Mouse (Mus musculus): Measurements from ENCODE around the gene Tk1. TPM values are rescaled to one million over a fixed set of nuclear protein-coding genes. Genes with fewer than 3 reads are reported as not detected.
A peak's percentile ranks its signal among the peaks of the same experiment; 100 is the strongest.

Gene Tk1
- 462 and 532 TPM in 2 replicates for total RNA-seq (2015; ENCODE audit: low replicate concordance)
- 549 and 716 TPM in 2 replicates for total RNA-seq (2017; ENCODE audit: low replicate concordance)

DNA sequence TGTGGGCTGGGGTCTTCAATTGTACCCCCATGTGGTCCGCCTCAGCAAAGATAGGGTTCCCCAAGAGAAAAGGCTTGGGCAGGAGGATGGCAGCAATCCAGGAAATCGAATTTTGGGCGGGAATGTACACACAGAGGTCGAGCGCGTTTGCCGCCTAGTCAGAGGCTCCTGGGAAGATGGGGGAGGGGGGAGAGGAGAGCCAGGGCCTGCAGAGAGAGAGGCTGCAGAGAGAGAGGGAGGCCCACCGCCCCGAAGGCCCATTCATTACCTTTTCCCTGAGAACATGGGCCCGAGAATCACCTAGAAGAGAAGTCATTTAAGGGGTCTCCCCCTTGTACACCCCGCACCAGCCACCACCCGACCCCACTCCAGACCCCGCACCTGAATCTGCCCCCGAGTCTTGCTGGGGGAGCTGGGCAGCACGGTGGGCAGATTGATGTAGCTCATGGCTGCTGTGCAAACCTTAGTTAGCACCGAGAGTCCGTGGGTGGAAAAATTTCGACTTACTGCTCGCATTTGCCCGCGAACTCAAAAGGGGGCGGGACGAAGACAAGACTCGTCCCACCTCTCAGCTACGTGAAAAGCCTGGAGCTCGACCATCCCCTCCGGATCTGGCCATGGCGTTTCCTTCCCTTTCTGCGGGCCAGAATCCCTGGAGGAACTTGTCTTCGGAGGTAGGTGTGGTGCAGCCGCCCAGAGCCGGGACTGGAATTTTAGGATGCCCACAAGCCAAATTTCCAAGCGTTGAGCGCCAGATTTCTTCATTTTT, at the start of gene Tk1, which contains the start of gene Afmid:
Gene Tk1, minus strand, starts transcription at position 760 of the 769 bp plus-strand sequence.
Gene Afmid, plus strand, starts transcription at position 592 of the 769 bp plus-strand sequence.
- ATAC-seq (replicated peaks; ENCODE audit: low FRiP score, poor library complexity, severe bottlenecking), result peak; percentile 54

DNA sequence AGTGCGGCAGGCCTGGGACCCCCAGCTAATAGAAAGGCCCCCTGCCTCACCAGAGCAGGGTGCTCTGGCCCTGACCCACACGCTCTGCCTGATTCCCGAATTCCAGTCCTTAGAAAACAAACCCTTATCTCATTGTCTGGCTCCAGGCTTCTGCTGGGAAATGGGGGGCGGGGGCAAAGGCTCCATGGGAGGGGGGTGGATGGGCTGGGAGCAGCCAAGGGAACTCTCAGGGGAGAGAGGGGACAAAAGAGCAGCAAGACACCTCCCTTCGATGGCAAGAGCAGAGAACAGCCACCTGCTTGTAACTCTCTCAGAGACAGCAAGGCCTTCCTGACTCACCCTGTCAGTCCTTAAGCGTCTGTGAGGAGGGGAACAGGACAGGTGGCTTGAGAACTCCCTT, 49.8 kb upstream of the Tk1 start:
- no peak for ATAC-seq (replicated peaks; ENCODE audit: low FRiP score, poor library complexity, severe bottlenecking)

DNA sequence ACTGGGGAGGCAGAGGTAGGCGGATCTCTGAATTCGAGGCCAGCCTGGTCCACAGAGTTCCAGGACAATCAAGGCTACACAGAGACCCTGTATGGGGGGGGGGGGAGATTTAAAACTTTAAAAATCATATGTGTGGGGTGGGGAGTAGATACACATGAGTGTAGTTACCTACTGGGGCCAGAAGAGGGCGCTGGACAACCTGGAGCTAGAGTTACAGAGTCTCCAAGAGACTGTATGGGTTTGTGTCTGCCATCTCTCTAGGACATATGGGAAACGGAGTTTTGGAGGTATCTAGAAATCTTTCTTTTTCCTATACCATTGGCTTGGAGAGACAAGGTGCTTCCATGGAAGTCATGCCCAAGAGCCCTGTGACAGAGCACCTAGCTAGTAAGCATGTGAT, 48.5 kb upstream of the Tk1 start:
- no peak for ATAC-seq (replicated peaks; ENCODE audit: low FRiP score, poor library complexity, severe bottlenecking)

DNA sequence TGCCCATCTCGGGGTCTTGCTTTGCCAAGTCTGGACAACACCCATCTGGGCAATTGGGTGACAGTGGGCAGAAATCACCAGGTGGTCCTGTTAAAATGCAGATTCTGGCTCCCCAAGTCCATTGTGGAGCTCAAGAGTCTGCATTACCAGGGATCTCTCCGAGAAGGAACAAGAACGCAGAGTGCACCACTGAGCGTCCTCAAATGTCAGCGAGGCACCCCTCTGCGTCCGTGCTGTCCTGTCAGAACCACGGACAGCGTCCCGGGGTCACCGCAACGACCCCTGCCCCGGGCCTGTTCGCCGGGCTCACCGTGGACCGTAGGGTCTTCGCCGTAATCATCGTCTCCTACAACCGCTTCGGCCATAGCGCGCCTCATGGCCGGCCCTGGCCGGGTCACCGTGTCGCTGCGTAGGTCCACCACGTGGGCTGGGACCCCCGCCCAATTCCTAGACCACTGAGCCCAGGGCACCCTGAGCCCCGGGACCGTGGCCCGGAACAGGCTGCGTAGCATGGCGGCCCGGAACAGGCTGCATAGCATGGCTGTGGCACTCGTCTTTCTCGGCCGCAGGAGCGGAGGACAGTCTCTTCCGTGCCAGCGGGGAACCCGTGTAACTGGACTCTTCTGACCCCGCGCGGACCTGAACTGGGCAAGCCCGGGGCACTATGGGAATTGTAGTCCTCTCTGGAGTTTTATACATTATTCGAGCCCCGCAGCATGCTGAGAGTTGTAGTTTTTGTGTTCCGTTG, 47.1 kb upstream of the Tk1 start, which contains the start of gene Tha1:
Gene Tha1, minus strand, starts transcription at position 621 of the 748 bp plus-strand sequence.
- no peak for ATAC-seq (replicated peaks; ENCODE audit: low FRiP score, poor library complexity, severe bottlenecking)

DNA sequence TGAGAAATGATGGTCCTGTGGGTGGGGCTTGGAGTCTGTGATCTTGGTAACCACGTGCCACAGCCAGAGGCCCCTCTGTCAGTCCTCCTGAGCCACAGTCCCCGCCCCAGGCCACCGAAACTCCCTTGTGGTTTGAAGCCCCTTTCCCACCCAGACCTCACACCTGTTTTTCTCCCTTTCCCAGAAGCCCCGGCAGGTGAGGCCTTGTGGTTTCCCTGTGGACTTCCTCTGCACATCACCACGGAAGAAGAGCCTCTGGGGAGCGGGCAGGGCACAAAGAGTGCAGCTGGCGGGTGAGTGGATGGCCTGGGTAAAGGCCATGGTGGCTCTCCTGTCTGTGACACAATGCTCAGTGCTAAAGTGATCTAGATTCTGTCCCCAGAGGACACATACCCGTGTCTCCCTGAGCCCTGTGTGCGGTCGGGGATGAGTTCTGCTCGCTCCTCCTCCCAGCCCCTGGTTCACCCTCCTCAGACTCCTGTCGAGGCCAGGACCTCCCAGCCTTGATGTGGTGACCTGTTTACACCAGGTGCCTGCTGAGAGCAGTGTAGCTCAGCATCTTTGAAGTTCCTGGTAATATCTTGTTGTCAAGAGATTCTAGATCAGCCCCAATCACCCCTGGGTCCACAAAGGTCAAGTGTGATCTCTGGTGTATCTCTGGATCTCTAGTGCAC, 46.2 kb upstream of the Tk1 start:
- ATAC-seq (replicated peaks; ENCODE audit: low FRiP score, poor library complexity, severe bottlenecking), result no peak

DNA sequence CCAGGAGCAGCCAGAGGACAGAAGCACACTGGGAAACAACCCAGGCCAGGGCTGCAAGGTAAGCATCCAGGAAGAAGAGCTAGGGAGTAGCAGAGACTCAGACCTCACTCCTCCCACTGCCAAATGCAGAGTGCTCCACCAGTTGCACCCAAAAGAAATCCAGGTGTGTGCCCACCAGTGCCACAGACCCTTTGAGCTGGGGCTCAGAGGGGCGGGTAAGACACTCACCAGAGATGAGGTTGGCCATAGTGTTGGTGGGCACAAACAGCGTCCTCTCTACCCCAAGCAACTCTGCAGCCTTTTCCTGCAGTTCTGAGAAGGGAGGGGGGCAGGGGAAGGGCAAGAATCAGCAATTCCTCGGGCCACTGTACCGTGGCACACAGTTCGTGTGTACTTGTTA, 45.5 kb upstream of the Tk1 start:
- ATAC-seq (replicated peaks; ENCODE audit: low FRiP score, poor library complexity, severe bottlenecking), result no peak

DNA sequence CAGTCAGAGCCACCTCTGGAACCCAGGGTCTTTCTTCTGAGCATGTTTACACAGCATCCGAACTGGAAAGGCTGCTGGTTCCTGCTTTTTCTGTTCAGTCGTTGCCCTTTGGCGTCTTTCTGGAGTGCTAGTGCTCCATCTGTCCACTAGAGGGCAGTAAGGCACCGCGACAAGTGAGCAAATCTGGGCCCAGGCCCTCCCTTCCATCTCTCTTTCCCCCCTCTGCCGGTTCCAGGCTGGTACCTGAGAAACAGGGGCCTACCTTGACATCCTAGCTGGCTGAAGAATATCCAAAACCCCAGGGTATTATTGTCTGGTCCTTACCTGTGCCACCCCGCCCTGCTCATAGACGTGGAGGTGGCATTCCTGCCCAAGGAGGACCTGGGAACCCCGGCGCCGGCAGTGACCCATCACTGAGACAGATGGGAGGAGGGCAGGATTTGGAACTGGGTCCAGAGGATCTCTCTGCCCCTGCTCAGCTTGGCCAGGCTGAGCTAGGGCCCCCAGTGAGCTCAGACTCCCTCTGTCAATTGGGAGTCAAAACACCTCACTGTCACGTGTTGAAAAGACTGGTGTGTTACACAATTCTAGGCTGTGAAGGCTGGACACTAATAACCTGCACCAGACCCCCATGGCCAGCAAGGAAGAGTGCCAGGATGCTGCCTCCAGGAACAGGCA, 44.9 kb upstream of the Tk1 start:
- ATAC-seq (replicated peaks; ENCODE audit: low FRiP score, poor library complexity, severe bottlenecking), result peak; percentile 63

DNA sequence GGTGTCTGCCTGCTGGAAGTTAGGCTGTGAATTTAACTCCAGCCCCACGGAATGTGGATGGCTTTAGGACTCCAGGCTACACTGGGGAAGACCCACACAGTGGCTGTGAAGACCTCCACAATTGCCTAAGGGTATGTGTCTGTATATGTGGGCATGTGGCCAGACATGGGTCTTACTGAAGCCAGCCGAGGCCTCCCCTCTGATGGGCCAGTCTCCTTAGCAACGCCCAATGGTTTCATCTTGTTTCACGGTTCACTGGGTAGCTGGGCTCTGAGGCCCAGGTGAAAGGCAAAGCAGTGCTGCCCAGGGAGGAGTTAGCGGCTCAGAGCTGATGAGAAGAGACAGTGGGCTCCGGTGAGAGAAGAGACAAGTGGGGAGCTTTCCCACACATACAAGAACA, 40.1 kb upstream of the Tk1 start:
- ATAC-seq (replicated peaks; ENCODE audit: low FRiP score, poor library complexity, severe bottlenecking), result no peak

DNA sequence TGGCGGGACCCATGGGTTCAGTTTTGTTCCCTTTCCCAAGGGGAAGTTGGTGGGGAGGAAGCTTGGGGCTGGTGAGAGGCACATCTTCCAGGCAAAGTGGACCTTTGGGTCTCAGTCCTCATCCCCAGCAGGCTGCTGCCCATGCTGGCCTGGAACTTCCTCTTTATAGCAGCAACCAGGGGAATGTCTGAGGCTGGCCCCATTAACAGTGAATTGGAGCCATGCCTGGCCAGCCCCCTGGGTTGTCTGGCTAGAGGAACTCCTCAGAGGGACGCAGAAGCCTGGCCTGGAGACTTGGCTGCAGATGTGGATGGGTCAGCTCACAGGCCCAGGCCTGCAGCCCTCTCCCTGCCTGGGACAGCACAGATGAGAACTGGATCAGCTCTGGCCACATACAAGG, 38.9 kb upstream of the Tk1 start:
- ATAC-seq (replicated peaks; ENCODE audit: low FRiP score, poor library complexity, severe bottlenecking), result no peak

DNA sequence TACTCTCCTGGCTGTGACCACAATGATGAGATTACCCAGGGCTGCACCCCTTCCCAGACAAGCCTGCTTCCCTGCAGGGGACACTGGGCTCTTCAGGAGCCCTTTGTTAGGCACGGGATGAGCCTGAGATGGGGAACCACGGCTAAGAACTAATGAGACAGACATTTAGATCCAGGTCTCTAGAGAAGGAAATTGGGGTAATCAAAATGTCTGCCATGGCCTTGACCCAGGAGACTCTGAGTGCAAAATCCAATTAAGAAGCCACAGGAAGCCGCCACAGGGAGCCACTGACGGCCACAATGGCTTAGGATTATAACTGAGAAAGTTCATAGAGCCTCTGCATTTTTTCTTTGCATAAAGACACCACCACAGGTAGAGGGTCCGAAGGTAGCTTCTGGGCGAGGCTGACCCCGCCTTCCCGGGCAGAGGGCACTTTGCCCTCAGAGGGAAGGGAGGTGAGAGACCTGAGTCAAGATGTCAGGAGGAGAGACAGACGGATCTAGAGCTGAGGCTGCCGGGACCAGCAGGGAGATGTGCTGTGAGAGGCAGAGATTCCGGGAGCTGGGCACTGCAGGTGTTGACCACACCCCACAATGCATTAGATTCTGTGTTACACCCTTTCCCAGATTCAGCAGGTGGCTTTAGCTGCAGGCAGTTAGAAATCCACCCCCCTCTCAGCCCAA, 37.4 kb upstream of the Tk1 start:
- no peak for ATAC-seq (replicated peaks; ENCODE audit: low FRiP score, poor library complexity, severe bottlenecking)

DNA sequence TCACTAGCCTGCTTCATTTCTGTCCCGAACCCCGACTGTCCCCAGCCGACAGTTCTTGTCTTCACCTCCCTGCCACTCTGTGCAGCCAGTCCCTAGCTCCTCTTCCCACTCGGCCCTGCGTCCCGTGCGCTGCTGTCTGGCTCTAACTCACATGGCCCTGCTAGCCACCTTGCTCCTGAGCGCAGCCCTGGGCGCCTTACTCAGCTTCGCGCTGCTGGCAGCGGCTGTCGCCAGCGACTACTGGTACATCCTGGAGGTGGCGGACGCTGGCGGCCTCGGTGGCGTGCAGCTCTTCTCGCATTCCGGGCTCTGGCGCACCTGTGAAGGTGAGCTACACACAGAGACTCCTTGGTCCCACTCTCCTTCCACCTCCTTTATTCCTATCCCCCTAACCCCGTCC, 34.7 kb upstream of the Tk1 start, which contains the start of gene Tmem235:
Gene Tmem235, plus strand, starts transcription at position 152 of the 400 bp plus-strand sequence.
- no peak for ATAC-seq (replicated peaks; ENCODE audit: low FRiP score, poor library complexity, severe bottlenecking)

DNA sequence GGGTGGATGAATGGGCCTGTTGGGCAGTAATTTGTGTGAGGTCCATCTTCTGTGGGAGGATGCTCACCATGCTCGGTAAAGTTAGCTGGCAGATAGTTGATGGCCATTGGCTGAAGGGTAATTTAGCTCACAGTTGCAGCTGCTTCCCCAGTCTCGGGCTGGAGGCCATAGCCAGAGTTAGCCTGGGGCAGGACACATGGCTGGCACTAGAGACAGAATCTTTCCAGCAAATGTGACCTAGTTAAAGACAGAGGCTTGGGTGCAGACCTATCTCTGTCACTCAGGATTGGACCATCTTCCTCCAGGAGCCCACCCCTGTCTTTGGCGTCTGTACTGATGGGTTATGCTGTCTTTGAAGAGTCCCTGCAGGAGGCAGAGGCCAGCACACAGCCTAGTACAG, 32.5 kb upstream of the Tk1 start:
- no peak for ATAC-seq (replicated peaks; ENCODE audit: low FRiP score, poor library complexity, severe bottlenecking)

DNA sequence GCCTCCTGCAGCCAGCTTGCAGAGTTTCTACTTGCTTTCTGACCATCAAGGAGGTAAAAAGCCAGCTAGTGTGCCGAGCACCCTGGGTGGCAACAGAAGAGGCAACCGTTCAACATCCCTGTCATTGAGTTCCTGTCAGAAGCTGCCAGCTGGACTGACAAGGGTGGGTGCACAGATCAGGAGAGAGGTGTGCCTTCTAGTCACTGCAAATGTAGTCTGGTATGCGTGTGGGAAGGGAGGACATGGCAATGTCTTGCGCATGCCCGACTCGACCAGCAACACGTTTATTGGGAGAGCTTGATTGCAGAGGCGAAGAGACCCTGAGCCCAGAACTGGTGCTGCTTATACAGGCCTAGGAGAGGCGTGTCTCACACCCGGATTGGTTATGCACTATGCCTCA, 31.6 kb upstream of the Tk1 start:
- ATAC-seq (replicated peaks; ENCODE audit: low FRiP score, poor library complexity, severe bottlenecking), result peak; percentile 26; the same call in 1 of the 2 replicates

DNA sequence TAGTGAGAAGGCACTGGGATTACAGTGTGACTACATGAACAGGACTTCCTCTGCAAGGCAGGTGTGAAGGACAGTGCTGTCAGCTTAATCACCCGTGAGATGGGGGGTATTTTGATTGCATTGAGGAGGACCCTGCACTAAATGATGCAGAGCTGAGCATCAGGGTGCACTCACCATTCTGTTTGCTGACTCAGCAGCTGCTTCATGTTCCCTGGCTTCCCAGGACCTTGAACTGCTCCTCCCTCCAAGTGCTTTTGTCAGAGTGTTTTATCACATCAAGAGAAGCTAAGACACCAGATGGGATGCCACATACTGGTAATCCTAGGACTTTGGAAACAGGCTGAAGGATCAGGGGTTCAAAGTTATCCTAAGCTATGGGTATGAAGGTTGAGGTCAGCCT, 30.1 kb upstream of the Tk1 start:
- no peak for ATAC-seq (replicated peaks; ENCODE audit: low FRiP score, poor library complexity, severe bottlenecking)

DNA sequence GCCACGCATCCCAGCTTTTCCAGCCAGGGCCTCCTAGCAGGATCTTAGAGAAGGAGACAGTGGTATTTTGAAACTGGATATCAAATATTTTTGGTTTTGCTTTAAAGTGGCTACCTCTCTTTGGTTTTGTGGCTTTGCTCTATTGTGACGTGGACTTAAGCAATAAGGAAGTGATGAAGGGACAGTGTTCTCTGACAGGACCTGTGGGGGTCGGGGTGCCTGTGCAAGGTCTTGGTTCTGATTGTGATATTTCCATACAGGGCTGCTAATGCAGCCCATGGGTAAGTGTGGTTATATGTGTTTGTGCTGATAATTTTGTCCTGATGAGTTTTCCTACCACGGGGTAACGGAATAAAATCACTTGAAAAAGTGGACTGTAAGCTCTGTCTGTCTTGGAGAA, 29.5 kb upstream of the Tk1 start:
- ATAC-seq (replicated peaks; ENCODE audit: low FRiP score, poor library complexity, severe bottlenecking), result no peak

DNA sequence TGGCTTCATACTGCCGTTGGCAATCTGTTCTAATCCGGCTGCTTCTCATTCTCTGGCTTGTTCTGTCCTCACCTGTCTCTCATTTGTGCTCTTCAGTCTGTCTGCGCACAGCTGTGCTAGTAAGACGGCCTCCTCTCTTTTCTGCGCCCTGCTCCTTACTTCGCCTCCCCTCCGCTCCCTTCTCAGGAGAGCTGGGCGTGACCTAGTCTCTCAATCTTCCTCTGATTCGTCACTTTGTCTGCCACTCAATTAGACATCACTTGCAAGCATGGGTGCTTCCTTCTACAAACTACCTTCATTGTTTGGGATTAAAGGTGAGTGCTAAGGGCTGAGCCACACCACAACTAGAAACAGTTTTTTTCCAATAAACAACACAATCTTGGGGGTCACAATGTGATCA, 28.3 kb upstream of the Tk1 start:
- ATAC-seq (replicated peaks; ENCODE audit: low FRiP score, poor library complexity, severe bottlenecking), result no peak

DNA sequence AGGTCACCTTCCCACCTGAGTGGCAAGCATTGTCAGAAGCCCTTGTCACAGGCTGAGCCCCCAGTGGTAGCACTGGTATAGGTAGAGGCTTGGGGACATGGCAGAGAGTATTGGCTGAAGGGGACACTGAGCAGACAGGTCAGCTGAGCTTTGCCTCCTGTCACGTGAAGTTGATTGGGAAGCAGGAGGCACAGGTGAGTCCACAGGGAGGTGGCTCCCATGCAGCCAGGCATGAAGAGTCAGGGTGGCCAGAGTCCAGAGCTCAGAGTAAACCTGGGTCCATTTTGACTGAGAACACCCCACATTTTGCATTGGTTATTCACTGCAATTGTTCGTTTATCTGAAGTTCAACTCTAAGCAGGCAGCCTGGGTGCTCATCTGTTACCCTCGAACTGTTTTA, 27.0 kb upstream of the Tk1 start:
- ATAC-seq (replicated peaks; ENCODE audit: low FRiP score, poor library complexity, severe bottlenecking), result no peak

DNA sequence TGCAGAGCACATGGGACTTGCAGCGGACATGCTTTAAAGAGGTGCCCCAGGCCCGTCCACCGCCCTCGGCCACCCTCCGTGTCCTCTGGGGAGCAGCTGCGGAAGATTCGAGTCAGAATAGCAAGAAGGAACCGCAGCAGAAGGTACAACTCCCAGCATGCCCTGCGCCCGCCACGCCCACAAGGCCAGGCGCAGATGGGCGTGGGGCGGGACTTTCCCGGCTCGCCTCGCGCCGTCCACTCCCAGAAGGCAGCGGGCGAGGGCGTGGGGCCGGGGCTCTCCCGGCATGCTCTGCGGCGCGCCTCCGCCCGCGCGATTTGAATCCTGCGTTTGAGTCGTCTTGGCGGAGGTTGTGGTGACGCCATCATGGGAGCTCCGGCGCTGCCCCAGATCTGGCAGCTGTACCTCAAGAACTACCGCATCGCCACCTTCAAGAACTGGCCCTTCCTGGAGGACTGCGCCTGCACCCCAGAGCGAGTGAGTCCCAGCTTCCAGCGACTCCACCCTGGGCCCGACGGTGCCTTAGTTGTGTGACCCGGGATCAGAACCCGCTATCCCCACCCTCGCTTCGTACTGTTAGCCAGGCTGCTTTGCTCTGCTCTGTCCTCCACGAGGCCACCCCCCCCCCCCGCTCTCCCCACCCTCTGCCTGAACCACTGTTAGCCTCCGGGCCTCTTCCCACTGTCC, 23.2 kb upstream of the Tk1 start, which contains the start of gene Birc5:
Gene Birc5, plus strand, starts transcription at position 267 of the 687 bp plus-strand sequence.
- peak; percentile 87 for ATAC-seq (replicated peaks; ENCODE audit: low FRiP score, poor library complexity, severe bottlenecking)
